Mouse (Mus musculus) right cerebral cortex, adult 2 months (tissue): ENCODE measurements at regions not wholly inside any gene's neighbourhood (a gene's known extent, or its start where the extent isn't known, plus 50 kb on each side); places are given as distances from the start of the nearest gene placed in this dataset.
"Not testable (repeated sequence)": the region's sequence is repeated elsewhere in the genome, so short reads cannot be mapped to it uniquely, and the experiment has no call there.

Source experiments
- DNase-seq, 2 experiments: peaks; one replicate each; pipeline ENCODE4 v3.0.0; 2021 to 2022; ENCODE audit warnings: low spot score in 2 of 2

DNA sequence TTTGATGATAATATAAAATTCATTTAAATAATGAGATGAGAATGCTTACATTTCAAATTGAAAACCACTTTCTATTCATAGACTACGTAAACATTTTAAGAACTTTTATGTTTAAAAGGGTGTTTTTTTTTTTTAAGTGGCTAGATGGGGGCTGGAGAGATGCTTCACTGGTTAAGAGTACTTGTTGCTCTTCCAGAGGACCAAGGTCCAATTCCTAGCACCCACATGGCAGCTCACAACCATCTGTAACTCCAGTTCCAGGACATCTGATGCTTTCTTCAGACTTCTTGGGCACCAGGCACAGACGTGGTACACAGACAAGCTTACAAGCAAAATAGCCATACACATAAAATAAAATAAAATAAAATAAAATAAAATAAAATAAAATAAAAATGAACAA is 239.5 kb downstream of the Mef2c start:
- no peak for DNase-seq

DNA sequence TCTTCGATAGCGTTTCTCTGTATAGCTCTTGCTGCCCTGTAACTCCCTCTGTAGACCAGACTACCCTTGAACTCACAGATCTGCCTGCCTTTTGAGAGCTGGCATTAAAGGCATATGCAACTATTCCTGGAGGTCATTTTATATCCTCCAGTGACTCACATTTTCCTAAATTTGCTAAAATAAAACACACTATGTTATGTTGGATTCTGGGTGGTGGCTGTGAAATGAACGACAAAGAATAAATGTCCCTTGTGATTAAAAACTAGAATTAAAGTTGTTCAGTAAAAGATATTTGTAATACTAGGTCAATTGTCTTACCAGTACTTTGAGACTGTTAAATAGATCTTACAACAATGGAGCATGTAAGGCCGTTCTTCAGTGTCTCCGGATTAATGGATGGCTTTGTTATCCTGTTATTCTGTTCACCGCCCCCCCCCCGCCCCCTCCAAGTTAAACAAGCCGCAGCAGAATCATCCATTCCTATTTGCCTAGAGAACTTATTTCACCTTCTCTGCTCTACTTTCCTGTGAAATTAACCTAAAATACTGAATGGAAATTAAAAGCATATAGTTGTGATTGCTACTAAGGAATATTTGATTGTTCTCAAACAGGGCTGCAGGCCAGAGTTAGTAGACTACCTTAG is 240.4 kb downstream of the Mef2c start:
- DNase-seq, result no peak

DNA sequence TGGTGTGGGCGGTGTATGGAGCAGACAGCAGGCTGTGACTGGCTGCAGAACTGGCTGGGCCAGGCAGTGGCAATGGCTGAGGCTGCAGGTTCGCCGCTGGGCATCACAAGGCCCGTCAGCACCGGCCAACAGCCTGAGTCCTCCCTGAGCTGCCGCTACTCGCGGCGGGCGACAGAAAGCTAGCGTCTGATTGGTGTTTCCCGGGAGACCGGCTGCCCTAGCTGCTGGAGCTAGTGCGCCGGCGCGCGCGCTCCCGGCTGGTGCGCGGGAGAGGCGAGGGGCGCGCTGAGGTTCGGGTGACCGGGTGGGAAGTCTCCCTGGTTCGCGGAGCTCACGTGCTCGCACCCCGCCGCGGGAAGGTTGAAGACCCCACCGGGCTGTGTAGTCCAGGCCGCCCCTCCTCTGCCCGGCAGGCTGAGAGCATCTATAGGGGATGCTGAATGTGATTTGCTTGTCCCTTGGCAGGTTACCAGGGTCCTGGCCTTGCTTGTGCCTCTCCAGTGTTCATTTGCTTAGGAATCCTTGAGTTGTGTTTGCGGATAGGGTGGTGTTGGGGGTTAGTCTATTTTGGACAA is 241.2 kb downstream of the Mef2c start:
- DNase-seq, result peak; percentile 92 to 95

DNA sequence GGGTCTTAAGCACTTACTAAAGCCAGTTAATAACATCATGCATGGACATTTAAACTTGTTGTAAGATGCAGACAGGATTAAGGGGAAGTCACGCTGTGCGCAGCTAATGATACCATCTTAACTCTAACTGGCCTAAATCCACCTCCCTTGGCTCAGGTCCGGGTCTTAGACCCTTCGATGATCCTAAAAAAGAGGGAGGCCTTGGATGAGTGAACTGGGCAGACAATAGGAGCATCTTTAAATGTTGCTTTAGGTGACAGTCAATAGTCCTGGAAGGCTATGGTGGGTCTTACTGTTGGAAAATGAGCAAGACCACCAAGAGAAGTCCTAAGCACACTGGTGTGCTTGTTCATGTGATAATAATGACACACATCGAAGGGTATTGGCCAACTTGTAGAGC is 242.1 kb downstream of the Mef2c start:
- no peak for DNase-seq

DNA sequence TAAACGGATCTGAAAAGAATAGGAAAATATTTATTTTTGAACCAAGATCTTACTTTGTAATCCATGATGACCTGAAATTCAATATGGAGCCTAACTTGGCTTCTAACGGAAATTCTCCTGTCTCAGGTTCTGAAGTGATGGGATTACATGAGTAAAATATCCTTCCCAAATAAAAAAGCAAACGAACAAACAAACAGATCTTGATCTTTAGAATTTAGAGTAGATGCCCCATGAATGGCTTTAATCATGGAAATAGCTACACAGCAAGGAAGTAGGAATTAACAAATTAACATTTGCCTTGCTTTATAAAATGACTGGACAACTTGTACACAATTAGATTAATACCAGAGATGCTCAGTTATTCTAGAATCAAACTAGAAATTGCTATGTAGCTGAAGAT is 243.8 kb downstream of the Mef2c start:
- DNase-seq, result no peak

DNA sequence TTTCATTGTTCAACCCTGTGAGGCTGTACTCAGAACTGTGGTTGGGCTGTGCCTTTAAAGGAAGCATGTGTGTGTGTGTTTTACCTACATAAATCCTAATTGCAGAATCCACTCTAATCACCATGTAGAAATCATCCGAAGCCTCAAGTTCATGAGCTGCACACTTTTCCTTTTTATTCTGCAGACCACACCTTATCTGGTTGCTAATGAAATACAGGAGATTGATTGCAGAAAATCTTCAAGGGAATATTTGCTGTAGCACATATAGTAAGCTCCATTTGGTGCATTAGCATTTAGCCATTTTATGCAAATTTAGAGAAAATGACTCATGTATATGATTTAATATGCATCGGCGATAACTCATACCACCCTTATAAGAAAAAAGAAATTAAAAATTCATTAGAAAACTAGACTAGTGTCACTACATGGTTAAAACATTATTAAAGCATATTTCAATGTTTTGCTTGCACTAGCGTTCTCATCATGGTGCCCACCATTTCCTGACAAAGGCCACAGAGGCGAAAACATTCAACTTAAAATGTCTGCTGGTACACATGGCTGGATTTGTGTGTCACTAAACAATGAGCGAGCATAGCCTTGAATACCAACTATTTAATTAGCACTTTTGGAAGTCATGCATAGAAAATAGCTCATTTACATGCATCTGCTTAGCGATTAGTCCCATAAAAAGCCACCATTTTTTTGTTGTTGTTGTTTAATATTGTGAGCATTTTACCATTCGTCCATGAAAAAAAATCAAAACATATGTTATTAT is 245.7 kb downstream of the Mef2c start:
- no peak for DNase-seq

DNA sequence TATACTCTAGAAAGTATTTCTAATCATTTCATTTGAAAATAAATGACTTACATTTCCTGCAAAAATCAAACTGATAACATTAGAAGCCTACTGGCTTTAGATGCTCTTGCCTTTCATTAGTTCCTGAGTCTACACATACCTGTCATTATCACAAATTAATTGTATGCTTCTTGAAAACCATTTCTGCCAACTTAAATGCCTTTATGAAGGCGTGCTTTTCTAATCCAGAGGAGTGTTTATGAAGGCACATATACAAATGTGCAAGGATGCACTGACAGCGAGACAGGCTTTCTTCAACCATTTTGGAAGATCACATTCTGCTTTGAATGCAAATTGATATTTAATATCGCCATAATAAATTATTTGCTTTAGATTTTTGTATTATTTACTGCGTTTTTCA is 246.6 kb downstream of the Mef2c start:
- no peak for DNase-seq

DNA sequence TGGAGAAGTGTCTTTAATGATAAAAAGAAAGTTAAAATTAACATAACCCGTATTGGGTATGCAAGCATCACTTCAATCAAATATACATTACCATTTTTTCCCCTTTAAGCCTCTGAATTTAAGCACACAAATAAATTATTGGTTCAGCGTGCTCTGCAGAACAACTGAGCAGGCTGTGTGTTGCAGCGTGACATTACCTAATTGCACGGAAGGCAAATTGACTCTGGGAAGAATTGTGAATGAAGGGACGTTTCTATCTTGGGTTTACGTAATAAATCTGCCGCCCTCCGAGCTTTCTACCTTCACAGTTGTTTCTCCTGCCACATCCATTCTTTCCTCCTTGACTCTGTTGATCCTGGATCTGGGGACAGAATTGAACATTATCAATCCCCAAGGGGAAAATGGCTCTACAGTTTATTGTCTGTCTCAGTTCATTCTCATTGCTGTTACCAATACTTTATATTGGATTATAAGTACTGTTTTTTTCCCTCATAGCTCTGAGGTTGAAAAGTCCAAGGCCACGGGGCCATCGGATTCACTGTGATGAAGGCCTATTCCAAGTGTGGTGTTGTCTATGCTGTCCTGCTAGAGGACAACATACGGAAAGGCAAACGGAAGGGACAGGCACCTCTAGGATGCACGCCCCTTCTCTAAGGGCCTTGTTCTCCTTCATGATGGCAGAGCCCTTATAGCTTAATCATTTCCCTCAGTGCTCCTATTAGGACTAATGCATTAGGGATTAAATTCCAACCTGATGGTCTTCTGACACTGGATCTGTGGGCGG is 256.7 kb downstream of the Mef2c start:
- no peak for DNase-seq

DNA sequence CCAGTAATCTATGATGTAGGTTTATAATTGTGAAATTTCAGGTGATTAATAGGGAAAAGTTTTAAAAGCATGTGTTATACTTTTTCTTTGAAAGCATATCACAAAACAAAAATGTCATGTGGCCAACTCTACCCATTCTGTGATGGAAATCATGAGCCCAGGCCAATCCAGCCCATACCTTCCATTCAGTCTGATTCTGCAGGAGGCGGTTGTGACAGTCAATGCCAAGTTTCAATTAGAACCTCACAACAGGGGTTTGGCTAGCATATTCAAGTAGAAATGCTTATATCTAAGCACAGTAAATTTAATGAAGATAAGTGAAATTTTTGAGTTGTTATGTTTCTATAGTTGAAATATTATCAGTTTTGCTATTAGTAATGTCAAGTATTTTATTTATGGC is 258.6 kb downstream of the Mef2c start:
- no peak for DNase-seq

DNA sequence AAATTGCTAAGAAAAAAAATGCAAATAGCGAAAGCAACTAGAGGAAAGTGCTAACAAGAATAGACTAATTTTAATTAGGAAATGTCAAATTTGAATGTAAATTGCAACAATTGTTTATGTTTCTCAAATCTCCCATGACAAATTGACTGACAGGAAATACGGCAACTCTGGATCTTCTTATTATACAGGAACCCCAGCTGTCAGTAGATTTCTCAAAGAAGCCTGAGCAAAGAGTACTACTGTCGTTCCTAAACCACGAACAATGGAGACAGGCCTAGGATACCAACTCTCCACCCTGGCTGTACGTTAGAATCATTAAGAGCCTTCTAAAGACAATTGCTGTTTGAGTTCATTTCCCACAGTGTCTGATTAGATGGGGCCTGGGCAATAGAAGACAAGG is 259.5 kb downstream of the Mef2c start:
- DNase-seq, result not testable (repeated sequence)

DNA sequence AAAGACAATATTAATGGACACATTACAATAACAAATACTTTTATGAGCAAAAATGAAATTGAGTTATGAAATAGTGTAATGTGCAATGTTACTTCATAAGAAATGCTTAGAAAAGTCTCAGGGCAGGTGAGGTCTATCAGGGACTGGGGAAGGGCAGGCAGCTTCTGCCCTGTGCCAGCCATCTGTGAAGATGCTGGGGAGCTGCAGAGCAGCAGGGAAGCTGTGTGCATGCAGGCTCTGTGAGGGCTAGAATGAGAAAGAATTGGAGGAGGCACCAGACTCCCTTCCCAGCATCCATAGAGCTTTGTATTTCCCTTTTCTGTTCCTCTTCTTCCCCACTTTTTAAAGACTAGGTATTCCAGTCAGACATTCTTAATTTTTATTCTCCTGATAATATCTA is 281.8 kb downstream of the Mef2c start:
- no peak for DNase-seq

DNA sequence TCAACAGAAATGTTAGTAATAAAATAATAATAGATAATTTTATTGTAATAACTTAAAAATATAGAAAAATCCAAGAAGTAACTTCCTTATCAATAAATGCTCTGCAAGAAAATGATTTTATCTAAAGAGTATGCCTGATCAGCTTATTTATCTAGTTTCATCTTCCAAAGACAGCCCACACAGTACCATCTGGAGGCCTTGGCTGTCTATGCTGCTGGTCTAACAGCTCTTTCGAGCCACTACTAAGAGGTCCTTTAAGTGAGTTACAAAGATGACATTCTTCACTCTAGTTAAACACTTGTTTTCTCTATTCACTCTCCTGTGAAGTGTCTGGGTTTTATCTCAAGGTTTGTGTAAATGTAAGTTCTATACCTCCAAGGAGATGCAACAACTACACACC is 305.7 kb downstream of the Mef2c start:
- DNase-seq, result no peak

DNA sequence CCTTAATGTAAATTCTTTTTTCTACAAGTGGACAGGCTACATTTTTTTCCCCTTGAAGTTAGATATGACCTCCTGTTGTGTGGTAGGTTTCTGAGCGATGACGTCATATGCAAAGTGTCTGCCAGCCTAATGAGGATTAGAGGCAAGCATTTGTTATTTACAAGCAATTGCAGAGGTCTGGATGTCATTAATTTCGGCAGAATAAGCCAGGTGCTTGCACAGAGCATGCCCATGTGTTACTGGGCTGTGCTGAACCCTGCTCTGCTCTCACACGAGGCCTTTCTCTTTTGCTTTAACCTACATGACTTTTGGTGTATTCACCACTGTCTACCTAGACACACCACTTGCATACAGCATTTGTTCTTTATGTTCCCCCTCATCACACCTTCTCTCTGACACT is 316.5 kb downstream of the Mef2c start:
- no peak for DNase-seq

DNA sequence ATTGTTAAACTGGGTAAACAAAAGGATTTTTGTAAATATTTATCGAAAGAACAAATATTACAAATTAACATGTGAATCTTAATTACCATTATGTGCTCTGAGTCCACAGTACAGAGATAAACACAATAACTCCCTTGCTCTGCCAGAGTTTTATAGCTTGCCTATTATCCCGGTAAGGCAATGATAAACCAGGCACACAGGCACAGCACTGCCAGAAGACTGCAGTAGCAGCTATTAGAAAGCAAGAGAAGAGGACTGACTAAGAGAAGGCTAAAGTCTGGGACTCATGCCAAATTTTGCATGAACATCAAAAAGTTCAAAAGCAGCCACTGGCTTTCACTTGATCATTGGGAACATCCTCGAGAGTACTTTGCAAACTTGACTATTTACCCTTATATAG is 316.9 kb downstream of the Mef2c start:
- no peak for DNase-seq

DNA sequence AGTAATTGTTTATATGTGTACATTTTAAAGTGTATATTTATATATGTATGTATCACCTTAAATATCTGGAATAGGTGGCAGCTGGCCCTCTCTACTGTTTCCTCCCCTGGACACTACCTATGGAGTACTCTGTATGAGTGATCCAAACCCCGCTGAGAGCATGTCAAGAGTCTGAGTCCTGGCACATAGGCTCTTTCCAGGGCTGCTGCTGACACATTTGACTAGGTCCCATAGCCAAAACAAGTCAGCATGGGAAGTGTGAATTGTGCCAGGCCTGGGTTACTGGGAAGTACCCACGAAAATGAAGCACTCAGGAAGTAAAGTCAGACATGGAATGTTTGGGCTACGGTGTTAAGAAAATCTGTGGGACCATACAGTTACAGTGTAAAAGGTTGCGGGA is 321.1 kb downstream of the Mef2c start:
- no peak for DNase-seq

DNA sequence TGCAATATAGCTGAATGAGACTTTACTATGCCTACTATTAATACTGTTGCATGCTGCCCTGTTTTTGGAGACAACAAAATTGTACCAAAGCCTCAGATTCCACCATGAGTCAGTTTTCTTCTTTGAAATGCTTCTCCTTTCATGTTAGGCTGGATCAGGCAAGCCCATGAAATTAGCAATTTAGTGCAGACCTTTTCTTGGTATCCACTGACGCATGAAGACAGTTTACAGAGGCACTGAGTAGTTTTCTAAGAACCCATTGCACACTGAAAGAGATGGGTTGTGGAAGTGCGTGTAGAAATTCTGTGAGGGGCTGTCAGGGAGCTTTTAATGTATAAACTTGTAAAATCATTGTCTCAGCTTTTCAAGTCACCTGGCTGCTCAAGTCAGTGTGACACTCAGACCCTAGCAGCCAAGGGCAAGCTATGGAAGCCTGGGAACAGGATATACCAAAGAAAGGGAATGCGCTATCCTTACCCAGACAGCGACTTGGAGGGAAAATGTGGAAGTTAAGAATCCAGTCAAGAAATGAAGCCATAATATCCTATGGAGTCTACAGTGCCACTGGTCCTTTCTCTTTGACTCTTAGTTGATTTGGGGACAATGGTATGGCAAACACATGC is 323.1 kb downstream of the Mef2c start:
- DNase-seq, result no peak

DNA sequence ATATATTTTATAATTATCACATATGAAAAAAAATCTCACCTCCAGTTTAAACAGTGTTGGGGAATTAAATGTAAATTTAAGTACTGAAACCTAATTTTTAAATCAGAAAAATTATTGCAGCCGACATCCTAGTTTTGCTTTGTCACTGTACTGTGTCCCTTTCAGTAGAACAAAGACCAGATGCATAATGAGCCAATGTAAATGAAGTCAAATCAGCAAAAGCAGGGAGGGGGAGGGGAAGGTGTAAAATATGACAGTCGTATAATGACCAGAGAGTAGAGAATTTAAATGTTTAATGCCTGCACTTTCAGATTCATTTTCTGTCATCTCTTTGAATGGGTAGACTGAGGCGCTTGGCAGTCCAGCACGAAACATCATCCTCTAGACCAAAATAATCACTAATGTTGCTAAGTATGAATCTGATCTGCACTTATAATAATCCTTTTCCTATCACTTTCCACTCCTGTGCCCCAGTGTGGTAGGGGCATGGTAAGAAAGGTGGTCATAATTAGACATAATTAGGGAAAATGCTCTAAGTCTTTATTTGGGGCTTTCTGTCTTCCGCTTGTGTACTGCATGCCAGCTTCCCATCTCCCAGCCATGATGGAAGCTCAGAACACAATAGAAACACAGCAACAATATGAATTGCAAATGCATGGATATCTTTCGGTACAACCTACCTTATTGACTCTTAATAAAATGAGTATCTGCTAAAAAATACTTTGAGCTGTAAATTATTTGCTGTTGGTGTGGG is 356.0 kb upstream of the Tmem161b start:
- DNase-seq, result no peak

DNA sequence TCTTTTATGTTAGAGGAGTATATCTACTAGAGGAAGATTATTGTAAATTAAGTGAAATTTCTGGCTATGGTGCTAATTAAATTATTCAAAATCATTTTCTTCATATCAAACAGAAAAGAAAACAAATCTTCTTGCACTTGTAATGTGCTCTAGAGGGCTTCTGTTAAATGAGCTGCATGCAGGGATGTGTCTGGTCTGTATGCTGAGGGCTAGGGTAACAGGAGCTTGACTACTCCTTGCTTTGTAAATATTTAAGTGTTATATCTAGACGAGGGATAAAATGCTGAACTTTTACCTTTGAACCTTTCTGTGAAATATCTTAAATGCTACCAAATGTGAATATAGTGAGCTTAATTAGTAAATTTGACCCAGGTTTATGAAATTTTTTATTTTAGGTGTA is 354.9 kb upstream of the Tmem161b start:
- no peak for DNase-seq

DNA sequence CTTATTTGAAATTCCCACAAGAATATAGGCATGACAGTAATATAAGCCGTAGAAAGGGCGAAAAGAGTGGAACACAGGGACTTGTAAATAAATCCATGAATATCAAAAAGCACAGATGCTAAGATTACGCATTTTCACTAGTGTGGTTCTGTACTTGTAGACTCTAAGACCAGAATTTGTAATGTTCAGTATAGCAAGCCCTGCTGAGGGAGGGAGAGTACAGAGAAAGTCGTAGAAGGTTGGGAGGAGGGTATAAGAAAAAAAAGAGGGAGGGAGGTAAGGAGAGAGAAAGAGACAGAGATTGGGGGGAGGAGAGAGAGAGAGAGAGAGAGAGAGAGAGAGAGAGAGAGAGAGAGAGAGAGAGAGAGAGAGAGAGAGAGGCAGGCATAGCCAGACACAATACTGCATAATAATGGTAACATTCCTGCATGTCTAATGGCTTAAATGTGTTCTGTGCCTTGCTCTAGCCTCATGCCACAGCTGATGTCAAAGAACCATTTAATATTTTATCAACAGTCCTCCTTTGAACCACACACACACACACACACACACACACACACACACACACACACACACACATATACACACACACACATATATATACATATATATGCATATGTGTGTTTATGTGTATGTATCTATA is 354.1 kb upstream of the Tmem161b start:
- no peak for DNase-seq

DNA sequence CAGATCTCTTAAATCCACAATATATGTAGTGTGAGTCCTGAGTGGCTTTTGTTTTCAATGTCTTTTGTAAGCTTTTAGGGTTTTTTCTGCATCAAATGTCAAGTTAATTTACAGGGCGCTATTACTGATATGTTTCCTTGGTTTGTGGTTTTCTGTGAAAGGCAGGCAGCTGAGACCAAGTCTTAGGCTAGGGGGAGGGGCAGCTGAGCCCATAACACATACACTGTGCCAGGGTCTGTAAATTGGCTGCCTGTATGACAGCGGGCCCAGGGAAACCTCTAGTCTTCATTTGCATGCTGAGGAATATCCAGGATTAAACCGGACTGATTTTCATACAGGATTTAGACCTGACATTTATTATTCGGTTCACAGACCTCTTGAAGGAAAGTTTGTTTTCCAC is 353.2 kb upstream of the Tmem161b start:
- no peak for DNase-seq
